Mouse (Mus musculus): ENCODE data around the gene Plagl1. TPM values are rescaled to one million over a fixed set of nuclear protein-coding genes. Genes with fewer than 3 reads are reported as not detected.

The Plagl1 gene
- polyA plus RNA-seq, 1 experiment from 2014 or later, result 54.9 TPM

- WGBS, result 91% methylated on average over 5 of the region's 5 CpGs
- Histone ChIP-seq H3K27ac (ENCODE audit: low read depth, low read length) (no peak overlapping the region), H3K9me3 (replicated peaks; ENCODE audit: control insufficient read depth, low read length) (no peaks in the 10 kb centered on the region), H3K4me1 (ENCODE audit: control insufficient read depth, insufficient read depth, low read length) (peaks cover 10% of the 10 kb centered on the region), H3K4me3 (ENCODE audit: low read depth, low read length) (no peak overlapping the region), H3K27me3 (replicated peaks; ENCODE audit: control insufficient read depth, insufficient read depth, low read length) (no peaks in the 10 kb centered on the region), H3K4me2 (ENCODE audit: low read length) (no peak overlapping the region), H3K9ac (ENCODE audit: low read length) (no peak overlapping the region), H3K36me3 (ENCODE audit: control insufficient read depth, insufficient read depth, low read length) (no peaks in the 10 kb centered on the region)
- ATAC-seq, result no peak
- no peak for DNase-seq (ENCODE audit: low spot score)
These were observed 108.2 kb downstream of the Plagl1 start for GRCm38 (mm10) chr10:13168461-13168860.

DNA sequence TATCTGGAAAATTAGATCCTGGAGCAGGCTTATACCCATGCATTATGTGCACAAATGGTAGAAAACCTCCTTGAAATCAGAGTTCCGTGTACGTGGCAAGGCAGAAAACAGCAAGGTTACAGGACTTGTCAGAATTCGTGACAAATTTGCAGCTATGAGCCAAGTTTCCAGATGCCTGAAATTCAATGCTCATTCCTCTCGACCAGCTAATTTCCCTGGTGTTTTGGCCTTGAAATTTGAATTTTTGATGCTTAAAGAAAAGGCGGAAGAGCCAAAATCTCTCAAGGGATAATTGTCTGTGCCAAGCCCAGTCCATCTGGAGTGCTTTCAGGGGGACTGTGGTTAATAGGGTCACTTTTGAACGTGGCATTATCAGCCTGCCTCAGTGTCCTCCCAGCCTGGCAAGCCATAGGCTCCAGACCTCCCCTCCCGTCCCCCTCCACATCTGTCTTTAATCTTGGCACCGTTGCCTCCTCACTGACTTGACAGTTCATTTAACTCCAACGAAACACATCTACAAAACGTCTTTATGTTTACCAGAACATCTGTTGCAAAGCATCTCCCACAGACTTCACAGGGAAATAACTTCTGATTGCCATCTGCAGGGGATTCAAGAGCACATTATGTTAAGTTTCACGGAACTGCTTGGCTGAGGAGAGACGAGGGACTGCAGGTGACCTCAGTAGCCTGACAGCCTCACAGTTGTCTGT, 110.6 kb downstream of the Plagl1 start:
- Histone ChIP-seq H3K27ac (ENCODE audit: low read depth, low read length) (peak overlapping the region; percentile 40; the same call in 1 of the 2 replicates), H3K9ac (ENCODE audit: low read length) (no peak overlapping the region), H3K36me3 (ENCODE audit: control insufficient read depth, insufficient read depth, low read length) (no peaks in the 10 kb centered on the region), H3K27me3 (replicated peaks; ENCODE audit: control insufficient read depth, insufficient read depth, low read length) (no peaks in the 10 kb centered on the region), H3K9me3 (replicated peaks; ENCODE audit: control insufficient read depth, low read length) (no peaks in the 10 kb centered on the region), H3K4me3 (ENCODE audit: low read depth, low read length) (no peak overlapping the region), H3K4me2 (ENCODE audit: low read length) (no peak overlapping the region), H3K4me1 (ENCODE audit: control insufficient read depth, insufficient read depth, low read length) (peaks cover 10% of the 10 kb centered on the region)
- DNase-seq (ENCODE audit: low spot score) (peak; percentile 72), ATAC-seq (peak; percentile 69)
- WGBS, result 39% methylated on average over 12 of the region's 12 CpGs

DNA sequence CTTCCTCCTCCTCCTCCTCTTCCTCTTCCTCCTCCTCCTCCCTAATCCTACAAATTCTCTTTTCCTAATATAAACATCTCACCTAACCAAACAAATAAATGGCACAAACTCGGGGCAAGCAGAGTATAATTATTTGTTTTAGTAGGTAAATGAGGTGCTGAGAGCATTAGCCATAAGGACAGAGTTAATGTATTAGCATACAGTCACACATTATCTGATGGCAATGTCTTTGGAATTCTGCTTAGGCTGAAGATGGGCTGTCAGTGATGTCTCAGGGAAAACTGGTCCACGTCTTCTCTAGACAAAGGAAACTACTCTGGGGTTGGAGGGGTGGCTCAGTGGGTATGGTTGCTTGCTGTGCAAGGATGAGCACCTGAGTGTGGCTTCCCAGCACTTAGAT, 111.2 kb downstream of the Plagl1 start:
- H3K36me3 ChIP-seq (ENCODE audit: control insufficient read depth, insufficient read depth, low read length), result 0 out of 2 replicates have a peak, but pooled peaks cover under 1% of the 10 kb centered on the region
- H3K27me3 ChIP-seq (replicated peaks; ENCODE audit: control insufficient read depth, insufficient read depth, low read length), result no peaks in the 10 kb centered on the region
- ATAC-seq (no peak), DNase-seq (ENCODE audit: low spot score) (no peak)
- 79% methylated on average over 2 of the region's 2 CpGs for WGBS
- H3K9ac ChIP-seq (ENCODE audit: low read length), result no peak overlapping the region
- H3K9me3 ChIP-seq (replicated peaks; ENCODE audit: control insufficient read depth, low read length), result no peaks in the 10 kb centered on the region
- H3K27ac ChIP-seq (ENCODE audit: low read depth, low read length), result peak overlapping the region; percentile 40; the same call in 1 of the 2 replicates
- H3K4me3 ChIP-seq (ENCODE audit: low read depth, low read length), result no peak overlapping the region
- H3K4me2 ChIP-seq (ENCODE audit: low read length), result no peak overlapping the region
- peaks cover 10% of the 10 kb centered on the region for H3K4me1 ChIP-seq (ENCODE audit: control insufficient read depth, insufficient read depth, low read length)

DNA sequence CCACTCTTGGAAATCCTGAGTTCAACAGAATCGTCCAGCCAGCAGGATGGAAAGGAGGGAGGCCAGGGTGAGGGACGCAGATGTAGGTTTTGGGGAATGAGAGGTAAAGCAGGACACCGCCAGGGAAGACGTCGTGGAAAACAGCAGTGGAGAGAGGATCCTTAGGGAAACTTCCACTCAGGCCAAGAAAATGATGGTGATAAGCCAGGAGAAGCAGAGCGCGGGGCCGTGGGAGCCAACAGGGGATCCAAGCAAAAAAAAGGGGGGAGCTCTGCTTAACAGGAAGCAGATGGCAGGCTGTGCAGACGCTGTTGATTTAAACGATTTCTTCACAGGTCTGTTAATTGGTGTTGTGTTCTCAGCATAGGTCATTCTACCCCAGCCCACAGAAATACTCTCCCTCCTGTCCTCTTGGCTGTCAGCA, 112.5 kb downstream of the Plagl1 start:
- Histone ChIP-seq H3K27ac (ENCODE audit: low read depth, low read length) (no peak overlapping the region), H3K4me2 (ENCODE audit: low read length) (no peak overlapping the region), H3K27me3 (replicated peaks; ENCODE audit: control insufficient read depth, insufficient read depth, low read length) (no peaks in the 10 kb centered on the region), H3K36me3 (ENCODE audit: control insufficient read depth, insufficient read depth, low read length) (peaks cover 9% of the 10 kb centered on the region), H3K9me3 (replicated peaks; ENCODE audit: control insufficient read depth, low read length) (no peaks in the 10 kb centered on the region), H3K4me3 (ENCODE audit: low read depth, low read length) (no peak overlapping the region), H3K9ac (ENCODE audit: low read length) (no peak overlapping the region), H3K4me1 (ENCODE audit: control insufficient read depth, insufficient read depth, low read length) (peaks cover 10% of the 10 kb centered on the region)
- peak; percentile 78 for ATAC-seq
- 51% methylated on average over 10 of the region's 10 CpGs for WGBS
- DNase-seq (ENCODE audit: low spot score), result peak; percentile 72

GRCm38 (mm10) chr10:13175866-13176265, 115.6 kb downstream of the Plagl1 start:
- no peak overlapping the region for H3K4me3 ChIP-seq (ENCODE audit: low read depth, low read length)
- no peak overlapping the region for H3K4me2 ChIP-seq (ENCODE audit: low read length)
- DNase-seq (ENCODE audit: low spot score) (no peak), ATAC-seq (no peak)
- H3K27ac ChIP-seq (ENCODE audit: low read depth, low read length), result no peak overlapping the region
- H3K4me1 ChIP-seq (ENCODE audit: control insufficient read depth, insufficient read depth, low read length), result peaks cover 9% of the 10 kb centered on the region
- no peaks in the 10 kb centered on the region for H3K9me3 ChIP-seq (replicated peaks; ENCODE audit: control insufficient read depth, low read length)
- H3K9ac ChIP-seq (ENCODE audit: low read length), result no peak overlapping the region
- WGBS, result 91% methylated on average over 7 of the region's 7 CpGs
- no peaks in the 10 kb centered on the region for H3K27me3 ChIP-seq (replicated peaks; ENCODE audit: control insufficient read depth, insufficient read depth, low read length)
- peaks cover 37% of the 10 kb centered on the region for H3K36me3 ChIP-seq (ENCODE audit: control insufficient read depth, insufficient read depth, low read length)

DNA sequence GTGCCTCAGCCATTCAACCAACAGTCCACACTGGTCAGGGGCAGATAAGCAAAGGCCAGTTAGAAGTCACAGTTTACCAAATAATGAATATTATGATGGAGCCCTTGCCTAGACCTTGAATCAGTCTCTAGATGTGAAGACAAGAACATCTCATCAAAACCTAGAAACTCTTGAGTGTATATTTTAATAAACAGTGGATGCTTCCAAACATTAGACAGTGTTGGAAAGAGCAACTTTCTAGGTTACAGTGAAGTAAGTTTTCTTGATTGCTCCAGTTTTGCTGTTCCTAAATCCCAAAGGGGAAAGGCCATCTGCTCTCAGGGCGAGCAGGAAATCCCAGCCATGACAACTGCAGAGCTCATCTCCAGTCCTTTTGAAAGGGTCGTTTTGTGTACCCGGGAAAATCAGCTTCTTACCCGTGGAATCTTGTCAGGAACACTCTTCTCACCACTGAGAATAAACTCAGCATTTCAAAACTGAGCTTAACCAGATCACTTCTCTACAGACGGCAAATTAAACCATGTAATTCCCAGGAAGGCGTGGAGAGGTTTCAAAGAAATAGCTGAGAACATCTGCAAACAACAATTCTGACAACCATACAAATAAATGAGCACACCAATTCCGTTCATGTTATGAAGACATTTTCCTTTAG, 117.8 kb downstream of the Plagl1 start, which contains the start of gene Zc2hc1b:
TSS of gene Zc2hc1b (minus strand) at position 51 of the 652 bp plus-strand sequence.
- peaks cover 59% of the 10 kb centered on the region for H3K36me3 ChIP-seq (ENCODE audit: control insufficient read depth, insufficient read depth, low read length)
- no peak for ATAC-seq
- 86% methylated on average over 7 of the region's 7 CpGs for WGBS

GRCm38 (mm10) chr10:13180211-13180610, 119.9 kb downstream of the Plagl1 start:
- Histone ChIP-seq H3K4me2 (ENCODE audit: low read length) (no peak overlapping the region), H3K27ac (ENCODE audit: low read depth, low read length) (no peak overlapping the region), H3K27me3 (replicated peaks; ENCODE audit: control insufficient read depth, insufficient read depth, low read length) (no peaks in the 10 kb centered on the region), H3K4me3 (ENCODE audit: low read depth, low read length) (no peak overlapping the region), H3K4me1 (ENCODE audit: control insufficient read depth, insufficient read depth, low read length) (no peaks in the 10 kb centered on the region), H3K9me3 (replicated peaks; ENCODE audit: control insufficient read depth, low read length) (no peaks in the 10 kb centered on the region), H3K36me3 (ENCODE audit: control insufficient read depth, insufficient read depth, low read length) (peaks cover 71% of the 10 kb centered on the region), H3K9ac (ENCODE audit: low read length) (no peak overlapping the region)
- DNase-seq (ENCODE audit: low spot score) (no peak), ATAC-seq (no peak)
- 96% methylated on average over 7 of the region's 7 CpGs for WGBS

More for the DNA sequence above, 117.8 kb downstream of the Plagl1 start, which contains the start of gene Zc2hc1b:
- no peaks in the 10 kb centered on the region for H3K9me3 ChIP-seq (replicated peaks; ENCODE audit: control insufficient read depth, low read length)
- H3K4me3 ChIP-seq (ENCODE audit: low read depth, low read length), result no peak within 1 kb of the TSS
- no peak within 1 kb of the TSS for H3K27ac ChIP-seq (ENCODE audit: low read depth, low read length)
- no peaks in the 10 kb centered on the region for H3K27me3 ChIP-seq (replicated peaks; ENCODE audit: control insufficient read depth, insufficient read depth, low read length)
- DNase-seq (ENCODE audit: low spot score), result no peak
- no peak within 1 kb of the TSS for H3K4me2 ChIP-seq (ENCODE audit: low read length)
- H3K4me1 ChIP-seq (ENCODE audit: control insufficient read depth, insufficient read depth, low read length), result no peaks in the 10 kb centered on the region
- no peak within 1 kb of the TSS for H3K9ac ChIP-seq (ENCODE audit: low read length)

Data from forebrain, embryonic 14.5 days (tissue).